Mouse (Mus musculus) spleen, postnatal 10 days (tissue): ENCODE measurements at regions not wholly inside any gene's neighbourhood (a gene's known extent, or its start where the extent isn't known, plus 50 kb on each side); places are given as distances from the start of the nearest gene placed in this dataset.

Experiments used
- DNase-seq, 2 experiments: peaks; one replicate each; pipeline ENCODE4 v3.0.0; 2021 to 2022; ENCODE audit warnings: low spot score in 2 of 2

- no peak for DNase-seq
Observed at GRCm38 (mm10) chr17:48881946-48882345, 50.2 kb upstream of the Lrfn2 start.
